Mouse (Mus musculus): ENCODE results near the gene Gm3233.

DNA sequence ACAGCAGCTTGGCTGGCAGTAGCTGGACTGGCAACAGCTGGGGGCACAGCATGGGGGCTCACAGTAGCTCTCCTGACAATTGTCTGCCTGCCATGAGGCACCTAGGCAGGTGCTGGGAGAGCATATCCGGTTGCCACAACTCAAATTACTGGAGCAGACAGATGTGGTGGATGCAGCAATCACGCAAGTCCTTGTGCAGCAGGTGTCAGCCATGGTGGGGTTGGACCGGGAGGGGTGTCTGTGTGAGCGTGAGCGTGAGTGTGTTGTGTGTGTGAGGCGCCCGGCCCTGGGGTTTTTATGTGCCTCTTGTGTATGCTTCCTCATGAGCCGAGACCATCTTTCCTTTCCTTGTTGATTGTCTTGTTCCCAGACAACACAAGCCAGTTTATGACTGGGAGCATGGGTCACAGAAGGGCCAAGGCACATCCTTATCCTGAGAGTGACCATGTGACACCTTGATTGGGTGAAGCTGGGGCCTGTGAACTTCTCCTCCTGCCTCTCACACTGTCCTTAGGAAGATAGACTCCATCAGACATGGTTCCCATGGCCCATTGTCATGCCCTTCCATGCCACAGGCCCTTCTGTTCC is 39.5 kb upstream of the Gm3233 start, which contains the start of gene Gm19668:
- TF ChIP-seq CTCF (IDR thresholded peaks at IDR 0.05) (no peak), EP300 (IDR thresholded peaks at IDR 0.05) (no peak)
